Mouse (Mus musculus): Measurements from ENCODE around the gene Olfr697.
"Not testable (repeated sequence)": the region's sequence is repeated elsewhere in the genome, so short reads cannot be mapped to it uniquely, and the experiment has no call there.

Gene Olfr697

DNA sequence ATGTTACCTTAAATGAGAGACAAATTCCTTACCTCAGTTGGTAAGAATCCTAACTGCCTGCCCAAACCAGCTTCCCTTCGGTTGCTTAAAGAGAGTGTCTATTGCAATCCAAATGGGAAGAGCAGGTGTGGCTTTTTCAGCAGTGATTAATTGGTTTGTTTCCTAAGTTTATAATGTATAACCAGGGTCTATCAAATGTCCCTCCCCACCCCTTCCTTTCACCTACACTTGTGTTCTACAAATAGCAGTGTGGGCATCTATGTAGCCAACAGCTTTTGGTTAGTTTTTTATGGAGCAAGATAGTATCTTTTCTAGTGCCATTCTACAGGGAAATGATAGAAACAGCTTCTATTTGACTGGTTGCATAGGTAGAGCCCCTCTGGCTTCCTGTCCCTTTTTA is at the start of gene Olfr697:
Gene Olfr697 (minus strand): TSS at position 101 of the 400 bp plus-strand sequence.
- no peak for DNase-seq

GRCm38 (mm10) chr7:106788330-106788729 is 46.1 kb upstream of the Olfr697 start:
- no peak for DNase-seq

DNA sequence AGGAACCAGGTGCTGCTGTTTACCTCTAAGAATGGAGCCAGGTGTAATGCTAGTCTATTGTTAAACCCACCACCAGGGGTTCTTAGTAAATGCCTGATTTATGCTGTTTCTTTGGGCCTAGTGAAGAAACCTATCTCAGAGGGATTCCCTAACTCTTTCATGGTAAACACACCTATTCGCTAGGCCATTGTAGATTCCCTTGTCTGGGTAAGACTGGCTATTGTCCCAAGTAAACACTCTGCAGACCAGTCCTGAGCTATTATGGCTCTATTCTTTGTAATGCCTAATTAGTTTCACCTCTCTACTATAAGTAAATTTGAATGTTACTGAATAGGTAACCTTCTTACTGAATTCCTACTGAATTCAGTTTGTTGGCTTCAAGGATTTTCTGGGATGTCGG is 18.8 kb upstream of the Olfr697 start:
- not testable (repeated sequence) for DNase-seq

DNA sequence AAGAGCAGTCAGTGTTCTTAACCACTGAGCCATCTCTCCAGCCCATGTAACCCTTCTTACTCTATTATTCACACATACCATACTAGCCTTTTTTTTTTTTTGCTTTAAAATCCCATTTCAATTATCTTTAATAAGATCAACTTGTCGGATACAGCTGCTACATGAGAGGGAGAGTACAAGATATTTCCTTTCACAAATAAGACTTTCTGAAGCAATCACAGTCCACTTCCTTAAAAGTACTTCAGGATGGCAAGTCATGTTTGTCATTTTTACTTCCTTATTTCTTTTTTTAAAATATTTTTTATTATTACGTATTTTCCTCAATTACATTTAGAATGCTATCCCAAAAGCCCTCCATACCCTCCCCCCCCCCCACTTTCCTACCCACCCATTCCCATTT is 16.6 kb upstream of the Olfr697 start:
- no peak for DNase-seq

- no peak for DNase-seq
Observed at GRCm38 (mm10) chr7:106755297-106755696, 13.1 kb upstream of the Olfr697 start, which contains the start of gene Olfr698. Gene Olfr698 (minus strand): TSS chr7:106755397.

DNA sequence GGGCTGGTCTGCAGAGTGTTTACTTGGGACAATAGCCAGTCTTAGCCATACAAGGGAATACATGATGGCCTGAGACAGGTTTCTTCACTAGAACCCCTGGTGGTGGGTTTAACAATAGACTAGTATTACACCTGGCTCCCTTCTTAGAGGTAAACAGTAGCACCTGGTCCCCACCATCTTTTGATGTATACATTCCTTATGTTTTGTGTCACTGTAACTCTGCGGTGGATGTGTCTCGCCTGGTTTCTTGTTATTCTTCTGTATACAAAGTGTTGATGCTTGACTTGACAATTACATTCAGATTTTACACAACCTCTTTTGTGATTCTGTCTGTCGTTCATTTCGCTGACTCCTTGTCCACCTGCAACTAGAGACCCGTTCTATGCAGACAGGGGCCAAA is 3.6 kb upstream of the Olfr697 start:
- DNase-seq: no peak

GRCm38 (mm10) chr7:106737028-106737427 is 5.2 kb downstream of the Olfr697 start:
- no peak for DNase-seq

DNA sequence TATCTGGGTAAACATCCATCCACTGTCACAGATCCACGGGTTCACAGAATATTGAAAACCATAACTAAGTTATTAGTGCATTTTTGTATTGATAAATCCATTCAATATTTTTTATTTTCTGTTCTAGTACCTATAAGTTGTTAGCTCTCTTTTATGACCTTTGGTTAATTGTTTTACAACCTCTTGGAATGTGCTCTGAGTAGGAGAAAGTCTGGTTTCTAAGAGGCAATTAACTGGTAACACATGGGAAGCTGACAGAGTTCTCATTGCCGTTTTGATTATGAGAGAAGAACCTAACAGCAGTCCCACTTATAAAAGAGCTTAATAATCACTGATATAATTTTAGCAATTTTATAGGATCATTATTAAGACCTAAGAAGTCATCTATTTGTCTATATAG is 8.5 kb downstream of the Olfr697 start:
- DNase-seq: no peak

GRCm38 (mm10) chr7:106725654-106726053 is 16.6 kb downstream of the Olfr697 start:
- not testable (repeated sequence) for DNase-seq

DNA sequence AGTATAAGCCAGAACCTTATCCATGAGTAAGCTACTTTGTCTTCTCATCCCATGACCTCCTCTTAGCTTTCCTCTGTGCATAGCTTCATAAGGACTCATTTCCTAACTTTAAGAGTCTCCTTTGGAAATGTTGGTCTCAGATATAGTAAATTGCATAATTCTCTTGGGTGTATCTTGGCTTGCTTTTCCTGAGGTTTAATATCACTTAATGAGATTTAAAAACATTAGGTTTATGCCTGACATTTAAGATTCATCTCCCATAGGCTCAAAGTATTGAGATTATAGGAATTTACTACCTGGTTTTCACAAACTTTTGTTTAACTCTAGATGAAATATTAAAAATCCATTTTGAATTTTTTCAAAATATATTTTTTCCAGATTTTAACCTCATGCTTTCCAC is 25.9 kb downstream of the Olfr697 start, which contains the start of gene Olfr695:
Gene Olfr695 (minus strand): TSS at position 101 of the 400 bp plus-strand sequence.
- DNase-seq: no peak

- no peak for DNase-seq
Observed at GRCm38 (mm10) chr7:106711463-106711862, 30.8 kb downstream of the Olfr697 start.

DNA sequence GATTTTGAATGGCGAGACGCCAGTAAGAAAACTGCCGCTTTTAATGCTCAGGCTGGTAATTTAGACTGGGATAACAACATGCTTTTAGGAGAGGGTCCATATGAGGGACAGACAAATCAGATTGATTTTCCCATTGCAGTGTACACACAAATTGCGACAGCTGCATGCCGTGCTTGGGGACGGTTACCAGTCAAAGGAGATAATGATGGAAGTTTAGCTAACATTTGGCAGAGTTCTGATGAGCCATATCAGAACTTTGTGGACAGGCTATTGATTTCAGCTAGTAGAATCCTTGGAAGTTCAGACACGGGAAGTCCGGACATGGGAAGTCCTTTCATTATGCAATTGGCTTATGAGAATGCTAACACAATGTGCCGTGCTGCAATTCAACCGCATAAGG is 34.5 kb downstream of the Olfr697 start:
- DNase-seq: not testable (repeated sequence)

DNA sequence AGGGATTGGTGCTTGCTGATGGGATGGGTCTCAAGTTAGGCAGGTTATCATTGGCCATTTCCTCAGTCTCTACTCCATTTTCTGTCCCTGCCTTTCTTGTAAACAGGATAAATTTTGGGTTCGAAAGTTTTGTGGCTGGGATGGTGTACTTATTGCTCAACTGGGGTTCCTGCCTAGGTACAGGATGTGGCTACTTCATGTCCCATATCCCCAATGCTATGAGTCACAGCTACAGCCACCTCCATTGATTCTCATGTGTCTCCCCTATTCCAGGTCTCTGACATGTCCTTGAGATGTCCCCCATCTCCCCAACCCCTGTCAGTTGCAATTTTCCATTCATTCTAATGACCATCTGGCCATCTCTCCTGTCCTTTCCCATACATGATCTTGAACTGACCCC is 45.4 kb downstream of the Olfr697 start:
- DNase-seq: no peak

DNA sequence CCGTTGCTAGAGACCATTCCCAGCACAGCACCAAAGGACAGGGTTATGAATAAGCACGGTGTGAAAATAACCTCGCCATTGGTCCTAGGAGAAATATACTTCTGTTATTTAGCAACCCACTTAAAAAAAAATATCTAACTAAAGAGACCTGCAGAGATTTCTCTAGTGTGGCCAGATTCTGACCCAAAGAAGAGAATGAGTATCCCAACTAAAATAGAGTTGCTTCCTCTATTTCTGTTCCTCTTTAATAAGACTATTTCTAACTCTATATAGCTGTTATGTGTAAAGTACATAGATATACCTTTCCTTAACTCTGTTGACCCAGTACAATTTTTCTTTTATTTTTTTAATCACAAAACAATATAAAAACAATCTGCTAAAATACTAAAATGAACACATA is 49.3 kb downstream of the Olfr697 start:
- no peak for DNase-seq

- no peak for DNase-seq
Observed at GRCm38 (mm10) chr7:106691714-106692113, 50.5 kb downstream of the Olfr697 start, which contains the start of gene Olfr694. Gene Olfr694 (minus strand): TSS chr7:106691814.

All from cerebellum, adult 11-12 months (tissue).